Mouse (Mus musculus) neural tube, embryonic 11.5 days (tissue): Measurements from ENCODE around the gene Rplp0. TPM values are rescaled to one million over a fixed set of nuclear protein-coding genes. Genes with fewer than 3 reads are reported as not detected.

Experiments
- ATAC-seq: fragments of 200-750 bp; cut with Nextera tagmentation; 2 replicates; pipeline ENCODE4 v1.8.0; 2017; ENCODE audit warnings: moderate number of reproducible peaks, mild to moderate bottlenecking, moderate TSS enrichment, moderate library complexity; ENCODE audit not compliant: insufficient read depth, low FRiP score, low TSS enrichment
- DNase-seq: peaks from one replicate; pipeline ENCODE4 v3.0.0-alpha.2; 2015; ENCODE audit warnings: low spot score
- H3K27ac ChIP-seq: fragments of 300-500 bp; sonication (generic); 2 replicates; pipeline ENCODE4 v1.5.1; 2014; ENCODE audit warnings: low read depth, mild to moderate bottlenecking, low read length
- H3K27me3 ChIP-seq: fragments of 300-500 bp; sonication (generic); 2 replicates; pipeline ENCODE4 v1.6.1; 2014; ENCODE audit warnings: mild to moderate bottlenecking, low read length, mixed read lengths; ENCODE audit not compliant: control insufficient read depth, insufficient read depth
- H3K36me3 ChIP-seq: fragments of 300-500 bp; sonication (generic); 2 replicates; pipeline ENCODE4 v1.6.1; 2014; ENCODE audit warnings: mild to moderate bottlenecking, low read length, moderate library complexity, mixed read lengths; ENCODE audit not compliant: control insufficient read depth, insufficient read depth
- H3K4me1 ChIP-seq: fragments of 300-500 bp; sonication (generic); 2 replicates; pipeline ENCODE4 v1.6.1; 2014; ENCODE audit warnings: low read length, mixed read lengths; ENCODE audit not compliant: control insufficient read depth, insufficient read depth
- H3K4me2 ChIP-seq: fragments of 300-500 bp; sonication (generic); 2 replicates; pipeline ENCODE4 v1.6.1; 2014; ENCODE audit warnings: low read depth, mild to moderate bottlenecking, moderate library complexity
- H3K4me3 ChIP-seq: fragments of 300-500 bp; sonication (generic); 2 replicates; pipeline ENCODE4 v1.5.1; 2014; ENCODE audit warnings: low read depth, low read length
- H3K9ac ChIP-seq: fragments of 300-500 bp; sonication (generic); 2 replicates; pipeline ENCODE4 v1.6.1; 2014; ENCODE audit warnings: mild to moderate bottlenecking, low read length
- H3K9me3 ChIP-seq: fragments of 300-500 bp; sonication (generic); 2 replicates; pipeline ENCODE4 v1.6.1; 2016; ENCODE audit warnings: low read length; ENCODE audit not compliant: control insufficient read depth
- WGBS: fragments of 180-500 bp; shearing (Covaris S2); extraction: QIAGEN DNeasy Blood & Tissue Kit; methylation state at CpG from one replicate; pipeline ENCODE4 v1.1.7; 2014; 5-methylcytosine and 5-hydroxymethylcytosine counted together
- polyA plus RNA-seq: library from polyadenylated mRNA; unstranded; fragments of >200 nt; fragmentation: Nextera tagmentation; extraction: Ambion mirVana; gene quantifications from 2 replicates; pipeline ENCODE4 v1.2.1, GENCODE M21; 2014

Gene Rplp0
- polyA plus RNA-seq, 1 experiment from 2014 or later, result 1,266 TPM

DNA sequence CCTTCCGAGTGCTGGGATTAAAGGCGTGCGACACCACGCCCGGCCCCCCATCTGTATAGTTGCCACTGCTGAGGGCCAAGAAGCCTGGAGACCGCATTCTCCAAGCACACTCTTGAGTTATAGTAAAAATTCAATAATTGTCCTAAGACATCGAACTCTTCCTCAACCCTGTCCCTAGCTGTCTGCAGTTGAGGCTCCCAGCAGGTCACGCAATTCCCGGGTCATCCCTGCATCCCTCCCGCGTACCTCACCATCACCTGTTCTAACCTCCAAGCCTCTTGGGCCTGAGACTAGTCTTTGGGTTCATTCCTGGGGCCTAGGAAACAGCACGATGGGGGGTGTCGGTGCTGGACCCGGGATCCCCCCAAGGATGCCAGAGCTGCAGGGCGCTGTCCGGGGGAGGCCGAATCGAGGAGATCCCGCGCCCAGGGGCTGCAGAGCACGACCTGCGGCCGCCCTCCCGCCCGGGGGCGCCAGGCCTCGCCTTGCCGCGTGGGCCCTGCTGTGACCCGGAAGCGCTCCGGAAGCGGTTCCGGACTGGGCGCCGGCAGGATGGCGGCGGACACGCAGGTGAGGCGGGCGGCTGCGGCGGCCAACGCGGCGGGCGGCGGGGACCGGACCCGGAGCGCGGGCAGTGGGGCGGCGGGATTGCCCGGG is 5.6 kb downstream of the Rplp0 start, which contains the start of gene Gcn1l1:
Gene Gcn1l1, plus strand, starts transcription at position 518 of the 657 bp plus-strand sequence.
- H3K9ac ChIP-seq, result peak within 1 kb of the TSS; percentile 95
- H3K9me3 ChIP-seq, result no peaks in the 10 kb centered on the region
- WGBS, result 3% methylated on average over 31 of the region's 55 CpGs
- no peaks in the 10 kb centered on the region for H3K27me3 ChIP-seq
- H3K27ac ChIP-seq, result peak within 1 kb of the TSS; percentile 39; the same call in 1 of the 2 replicates
- peak within 1 kb of the TSS; percentile 84 for H3K4me2 ChIP-seq
- peak; percentile 85 for ATAC-seq
- peaks cover 15% of the 10 kb centered on the region for H3K36me3 ChIP-seq
- peak; percentile 83 for DNase-seq
- peaks cover 10% of the 10 kb centered on the region; the same call in 1 of the 2 replicates for H3K4me1 ChIP-seq
- H3K4me3 ChIP-seq, result peak within 1 kb of the TSS; percentile 88

DNA sequence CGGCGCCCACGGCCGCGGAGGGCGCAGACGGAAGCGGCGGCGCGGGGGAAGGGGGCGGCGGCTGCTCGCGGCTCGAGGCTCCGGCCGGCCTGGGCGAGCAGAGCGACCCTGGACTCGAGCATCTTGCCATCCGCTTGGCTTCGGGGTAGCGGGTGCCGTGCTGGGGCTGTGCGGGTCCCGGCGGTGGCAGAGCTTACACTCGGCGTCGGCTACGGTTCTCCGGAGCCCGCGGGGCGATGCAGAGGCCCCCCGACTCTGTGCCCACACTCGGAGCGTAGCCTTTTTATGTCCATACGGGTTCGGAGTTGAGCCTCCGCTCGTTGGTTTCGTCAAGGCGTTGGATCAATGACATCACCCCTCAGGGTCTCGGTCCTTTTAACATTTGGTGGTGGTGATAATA is 6.1 kb downstream of the Rplp0 start:
- peak; percentile 25; the same call in 1 of the 2 replicates for ATAC-seq
- peak overlapping the region; percentile 39; the same call in 1 of the 2 replicates for H3K27ac ChIP-seq
- H3K9me3 ChIP-seq, result no peaks in the 10 kb centered on the region
- under 1% methylated on average over 39 of the region's 46 CpGs for WGBS
- peak overlapping the region; percentile 95 for H3K9ac ChIP-seq
- H3K4me2 ChIP-seq, result peak overlapping the region; percentile 84
- no peak for DNase-seq
- peak overlapping the region; percentile 88 for H3K4me3 ChIP-seq
- H3K4me1 ChIP-seq, result peaks cover 7% of the 10 kb centered on the region; the same call in 1 of the 2 replicates
- no peaks in the 10 kb centered on the region for H3K27me3 ChIP-seq
- H3K36me3 ChIP-seq, result peaks cover 15% of the 10 kb centered on the region

DNA sequence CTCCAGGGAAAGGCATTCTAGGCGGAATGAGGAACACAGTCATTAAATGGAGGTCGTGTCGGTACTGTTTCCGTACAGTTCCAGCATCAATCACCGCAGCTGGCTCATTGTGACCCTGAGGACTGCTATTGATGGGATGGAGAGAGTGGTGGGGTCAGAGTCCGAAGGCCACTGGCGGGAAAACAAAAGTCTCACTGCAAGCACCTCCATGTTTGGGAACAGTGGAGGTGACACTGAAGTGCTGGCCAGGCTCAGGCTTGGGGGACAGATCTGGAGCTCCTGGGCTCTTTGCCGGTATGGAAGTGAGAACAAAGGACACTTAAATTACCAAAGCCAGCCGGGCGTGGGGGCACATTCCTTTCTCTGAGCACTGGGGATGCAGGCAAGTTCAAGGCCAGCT is 9.4 kb downstream of the Rplp0 start:
- DNase-seq (no peak), ATAC-seq (no peak)
- Histone ChIP-seq H3K27ac (0 out of 2 replicates have a peak overlapping the region, but pooled peaks have one; percentile 0), H3K4me3 (no peak overlapping the region), H3K4me2 (no peak overlapping the region), H3K9ac (no peak overlapping the region), H3K9me3 (no peaks in the 10 kb centered on the region), H3K27me3 (no peaks in the 10 kb centered on the region), H3K4me1 (peaks cover 6% of the 10 kb centered on the region; the same call in 1 of the 2 replicates), H3K36me3 (peaks cover 4% of the 10 kb centered on the region; the same call in 1 of the 2 replicates)
- WGBS, result 55% methylated on average over 10 of the region's 10 CpGs

DNA sequence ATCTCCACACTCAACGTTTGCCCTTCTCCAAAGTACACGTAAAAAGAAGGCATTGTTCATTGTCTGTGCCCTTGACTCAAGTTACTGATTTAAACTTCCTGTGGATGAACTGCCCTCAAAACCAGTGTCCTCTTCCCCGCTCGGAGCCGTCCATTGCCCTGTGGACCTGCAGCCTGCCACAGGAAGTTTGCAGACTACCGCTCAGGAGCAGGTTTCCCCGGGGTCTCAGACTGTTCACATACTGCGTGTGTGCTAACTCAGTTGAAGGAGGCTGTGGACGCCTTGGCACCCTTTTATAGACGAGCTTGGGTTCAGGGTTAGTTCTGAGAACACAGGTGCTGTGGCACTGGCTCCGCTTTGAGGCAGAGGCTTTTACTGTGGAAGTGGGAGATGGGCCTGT is 10.0 kb downstream of the Rplp0 start:
- WGBS, result 75% methylated on average over 11 of the region's 11 CpGs

DNA sequence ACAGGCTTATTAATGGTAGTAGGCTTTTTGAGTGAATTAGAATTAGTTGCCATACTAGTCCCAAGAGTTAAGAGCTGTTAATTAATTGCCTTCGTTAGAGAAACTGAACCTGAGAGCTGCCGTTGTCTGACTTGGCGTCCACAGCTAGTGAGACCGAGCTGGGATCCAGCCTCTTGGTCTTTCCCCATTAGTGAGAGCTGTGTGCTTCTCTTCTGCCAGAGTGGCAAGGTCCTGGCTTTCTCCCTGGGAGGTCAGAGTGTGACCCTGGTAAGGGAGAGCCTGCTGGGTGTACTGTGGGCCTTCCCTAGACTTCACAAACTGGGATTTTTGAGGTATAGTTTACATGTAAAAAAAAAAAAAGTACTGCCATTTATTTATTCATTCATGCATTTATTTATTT is 10.5 kb downstream of the Rplp0 start:
- Histone ChIP-seq H3K27me3 (no peaks in the 10 kb centered on the region), H3K36me3 (peaks cover 6% of the 10 kb centered on the region), H3K4me2 (no peak overlapping the region), H3K27ac (0 out of 2 replicates have a peak overlapping the region, but pooled peaks have one; percentile 27), H3K9me3 (no peaks in the 10 kb centered on the region), H3K4me1 (peaks cover 6% of the 10 kb centered on the region; the same call in 1 of the 2 replicates), H3K4me3 (no peak overlapping the region), H3K9ac (no peak overlapping the region)
- DNase-seq, result no peak
- ATAC-seq, result no peak
- WGBS, result 90% methylated on average over 4 of the region's 4 CpGs

More for the DNA sequence above, 10.0 kb downstream of the Rplp0 start:
- Histone ChIP-seq H3K36me3 (peaks cover 5% of the 10 kb centered on the region), H3K4me2 (no peak overlapping the region), H3K27ac (0 out of 2 replicates have a peak overlapping the region, but pooled peaks have one; percentile 27), H3K9me3 (no peaks in the 10 kb centered on the region), H3K4me3 (no peak overlapping the region), H3K9ac (no peak overlapping the region), H3K4me1 (peaks cover 6% of the 10 kb centered on the region; the same call in 1 of the 2 replicates), H3K27me3 (no peaks in the 10 kb centered on the region)
- DNase-seq (no peak), ATAC-seq (no peak)

DNA sequence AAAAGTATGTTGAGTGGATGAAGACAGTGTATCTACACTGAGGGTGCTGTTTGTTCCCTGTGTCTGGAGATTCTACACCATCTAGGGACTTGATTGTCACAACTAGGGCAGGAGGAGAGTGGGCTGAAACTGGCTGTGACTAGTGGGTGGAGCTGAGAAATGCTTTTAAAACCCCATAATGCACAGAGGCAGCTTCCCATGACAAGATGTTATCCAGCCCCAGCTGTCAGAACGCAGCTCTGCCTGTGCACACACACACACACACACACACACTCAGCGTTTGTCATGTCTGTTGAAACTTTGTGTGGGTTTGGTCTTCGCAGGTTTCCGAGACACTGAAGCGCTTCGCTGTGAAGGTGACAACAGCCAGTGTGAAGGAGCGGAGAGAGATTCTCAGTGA is 11.8 kb downstream of the Rplp0 start:
- Histone ChIP-seq H3K4me3 (no peak overlapping the region), H3K27ac (no peak overlapping the region), H3K4me2 (no peak overlapping the region), H3K36me3 (peaks cover 13% of the 10 kb centered on the region), H3K9me3 (no peaks in the 10 kb centered on the region), H3K9ac (no peak overlapping the region), H3K27me3 (no peaks in the 10 kb centered on the region), H3K4me1 (peaks cover under 1% of the 10 kb centered on the region; the same call in 1 of the 2 replicates)
- no peak for ATAC-seq
- no peak for DNase-seq
- 97% methylated on average over 7 of the region's 7 CpGs for WGBS

DNA sequence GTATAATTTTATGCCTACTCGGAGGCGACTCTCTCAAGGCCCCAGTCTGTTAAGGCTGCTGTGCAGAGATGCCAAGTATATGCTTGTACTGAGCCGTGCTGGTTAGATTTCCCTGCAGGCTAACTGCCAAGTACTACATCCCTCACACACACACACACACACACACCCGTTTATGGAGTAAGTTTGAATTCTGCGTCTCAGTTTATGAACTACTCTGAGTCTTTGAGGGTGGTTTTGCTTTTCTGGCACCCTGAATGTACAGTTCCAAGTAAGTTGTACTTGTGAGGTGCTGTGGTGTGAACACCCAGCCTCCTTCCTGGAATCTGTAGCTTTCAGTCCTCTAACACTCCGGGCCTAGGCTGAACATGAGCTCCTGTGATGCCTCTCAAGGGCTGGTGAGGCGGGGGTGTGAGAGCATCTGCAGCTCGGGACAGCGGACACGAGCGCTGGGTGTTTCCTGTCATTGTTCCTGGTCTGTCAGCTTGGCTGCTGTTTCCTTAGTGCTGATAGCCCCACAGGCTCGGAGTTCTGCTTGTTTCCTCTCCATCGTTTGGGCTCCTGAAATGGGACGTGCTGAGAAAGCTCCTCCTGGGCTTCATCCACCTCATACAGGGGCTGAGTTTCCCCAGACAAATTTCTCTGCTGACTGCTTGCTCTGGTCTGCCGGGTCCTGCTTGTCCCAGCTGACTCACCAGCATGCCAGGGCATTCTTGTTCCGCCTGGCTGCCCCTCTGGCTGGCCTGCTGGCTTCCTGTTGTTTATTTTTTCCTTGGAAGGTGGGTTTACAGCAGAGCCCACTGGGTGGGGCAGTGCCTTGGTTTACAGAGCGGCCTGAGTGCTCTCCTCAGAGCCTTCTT is 13.6 kb downstream of the Rplp0 start:
- Histone ChIP-seq H3K4me3 (no peak overlapping the region), H3K36me3 (peaks cover 19% of the 10 kb centered on the region), H3K4me2 (no peak overlapping the region), H3K9ac (no peak overlapping the region), H3K9me3 (no peaks in the 10 kb centered on the region), H3K4me1 (no peaks in the 10 kb centered on the region), H3K27ac (no peak overlapping the region), H3K27me3 (no peaks in the 10 kb centered on the region)
- ATAC-seq, result no peak
- DNase-seq, result peak; percentile 20
- 64% methylated on average over 17 of the region's 17 CpGs for WGBS

DNA sequence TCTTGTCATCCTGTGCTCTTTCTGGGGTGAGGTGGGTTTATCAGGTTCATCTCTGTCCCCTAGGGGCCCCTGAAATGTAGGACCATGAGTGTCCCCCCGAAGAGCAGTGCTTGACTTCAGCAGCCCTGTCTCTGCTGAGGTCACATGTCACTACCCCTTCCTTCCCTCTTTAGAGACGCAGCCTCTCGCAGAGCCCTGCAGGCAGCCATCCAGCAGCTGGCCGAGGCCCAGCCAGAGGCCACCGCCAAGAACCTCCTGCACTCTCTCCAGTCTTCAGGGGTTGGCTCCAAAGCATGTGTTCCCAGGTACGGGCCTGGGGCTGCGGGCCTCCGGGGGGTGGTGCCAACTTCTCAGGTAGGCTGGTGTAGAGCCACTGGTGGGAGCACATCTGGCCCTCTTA is 15.7 kb downstream of the Rplp0 start:
- no peaks in the 10 kb centered on the region for H3K9me3 ChIP-seq
- no peak overlapping the region for H3K27ac ChIP-seq
- DNase-seq (no peak), ATAC-seq (no peak)
- peaks cover 30% of the 10 kb centered on the region for H3K36me3 ChIP-seq
- H3K4me2 ChIP-seq, result no peak overlapping the region
- no peaks in the 10 kb centered on the region for H3K4me1 ChIP-seq
- no peaks in the 10 kb centered on the region for H3K27me3 ChIP-seq
- H3K9ac ChIP-seq, result no peak overlapping the region
- 94% methylated on average over 8 of the region's 8 CpGs for WGBS
- no peak overlapping the region for H3K4me3 ChIP-seq
